Mouse (Mus musculus) stomach, postnatal 0 days (tissue): ENCODE data around the gene Shroom3.

Source experiments
- CTCF ChIP-seq: IDR thresholded peaks from 2 replicates; pipeline ENCODE4 v1.5.1; 2016; ENCODE audit warnings: antibody characterized with exemption, low read depth, mild to moderate bottlenecking, moderate library complexity
- EP300 ChIP-seq: optimal IDR thresholded peaks from 2 replicates; pipeline ENCODE3; 2016; ENCODE audit warnings: antibody characterized with exemption

DNA sequence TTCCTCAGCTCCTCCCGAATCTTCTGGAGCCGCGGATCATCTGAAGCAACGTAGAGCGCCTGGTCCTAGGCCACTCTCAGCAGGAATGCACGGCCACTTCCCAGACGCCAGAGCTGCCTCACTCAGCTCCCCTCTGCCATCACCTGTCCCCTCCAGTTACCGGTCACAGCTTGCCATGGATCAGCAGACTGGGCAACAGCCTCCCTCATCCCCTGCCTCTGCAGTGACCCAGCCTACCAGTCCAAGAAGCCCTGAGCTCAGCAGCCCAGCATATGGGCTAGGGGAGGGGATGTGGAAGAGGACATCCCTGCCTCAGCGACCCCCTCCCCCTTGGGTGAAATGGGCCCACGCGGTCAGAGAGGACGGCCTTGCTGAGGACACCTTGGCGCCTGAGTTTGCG lies 267.3 kb downstream of the Shroom3 start:
- TF ChIP-seq CTCF (no peak), EP300 (no peak)
